Mouse (Mus musculus): Measurements from ENCODE around the gene Asprv1.

- TF ChIP-seq CTCF (IDR thresholded peaks at IDR 0.05; ENCODE audit: low read depth, low read length) = no peak
- no peak for TF ChIP-seq POLR2A (IDR thresholded peaks at IDR 0.05; ENCODE audit: insufficient read depth, low read length)
Observed at GRCm38 (mm10) chr6:86667061-86667460, 39.1 kb downstream of the Asprv1 start.
